Mouse (Mus musculus) limb, embryonic 11.5 days (tissue): ENCODE data around the gene Dync1h1. TPM values are rescaled to one million over a fixed set of nuclear protein-coding genes. Genes with fewer than 3 reads are reported as not detected.

Experiments used
- ATAC-seq: fragments of 200-750 bp; cut with Nextera tagmentation; 2 replicates; pipeline ENCODE4 v1.8.0; 2017; ENCODE audit warnings: low read depth; ENCODE audit not compliant: insufficient number of reproducible peaks, low FRiP score, low TSS enrichment
- DNase-seq: peaks from one replicate; pipeline ENCODE4 v3.0.0-alpha.2; 2015; ENCODE audit warnings: low spot score
- H3K27ac ChIP-seq: fragments of 300-500 bp; sonication (generic); replicated peaks from 2 replicates; pipeline ENCODE4 v1.5.1; 2014; ENCODE audit warnings: low read depth, mild to moderate bottlenecking, low read length
- H3K27me3 ChIP-seq: fragments of 300-500 bp; sonication (generic); 2 replicates; pipeline ENCODE4 v1.6.1; 2014; ENCODE audit warnings: mild to moderate bottlenecking, low read length, mixed read lengths; ENCODE audit not compliant: control insufficient read depth, insufficient read depth
- H3K36me3 ChIP-seq: fragments of 300-500 bp; sonication (generic); 2 replicates; pipeline ENCODE4 v1.6.1; 2014; ENCODE audit warnings: mild to moderate bottlenecking, low read length, moderate library complexity, mixed read lengths; ENCODE audit not compliant: control insufficient read depth, insufficient read depth
- H3K4me1 ChIP-seq: fragments of 300-500 bp; sonication (generic); 2 replicates; pipeline ENCODE4 v1.6.1; 2014; ENCODE audit warnings: low read length, mixed read lengths; ENCODE audit not compliant: control insufficient read depth, insufficient read depth
- H3K4me2 ChIP-seq: fragments of 300-500 bp; sonication (generic); 2 replicates; pipeline ENCODE4 v1.6.1; 2014; ENCODE audit warnings: low read depth, mild to moderate bottlenecking, moderate library complexity; ENCODE audit not compliant: severe bottlenecking
- H3K4me3 ChIP-seq: fragments of 300-500 bp; sonication (generic); 2 replicates; pipeline ENCODE4 v1.5.1; 2014; ENCODE audit warnings: low read depth, low read length
- H3K9ac ChIP-seq: fragments of 300-500 bp; sonication (generic); 2 replicates; pipeline ENCODE4 v1.6.1; 2014; ENCODE audit warnings: mild to moderate bottlenecking, low read length
- H3K9me3 ChIP-seq: fragments of 300-500 bp; sonication (generic); 2 replicates; pipeline ENCODE4 v1.6.1; 2016; ENCODE audit warnings: low read length; ENCODE audit not compliant: control insufficient read depth
- WGBS: fragments of 180-500 bp; shearing (Covaris S2); extraction: QIAGEN DNeasy Blood & Tissue Kit; methylation state at CpG from one replicate; pipeline ENCODE4 v1.1.7; 2014; 5-methylcytosine and 5-hydroxymethylcytosine counted together
- polyA plus RNA-seq: library from polyadenylated mRNA; unstranded; fragments of >200 nt; fragmentation: Nextera tagmentation; extraction: Ambion mirVana; gene quantifications from 2 replicates; pipeline ENCODE4 v1.2.1, GENCODE M21; 2014

Dync1h1 gene
- polyA plus RNA-seq, 1 experiment from 2014 or later = 67.7 TPM

DNA sequence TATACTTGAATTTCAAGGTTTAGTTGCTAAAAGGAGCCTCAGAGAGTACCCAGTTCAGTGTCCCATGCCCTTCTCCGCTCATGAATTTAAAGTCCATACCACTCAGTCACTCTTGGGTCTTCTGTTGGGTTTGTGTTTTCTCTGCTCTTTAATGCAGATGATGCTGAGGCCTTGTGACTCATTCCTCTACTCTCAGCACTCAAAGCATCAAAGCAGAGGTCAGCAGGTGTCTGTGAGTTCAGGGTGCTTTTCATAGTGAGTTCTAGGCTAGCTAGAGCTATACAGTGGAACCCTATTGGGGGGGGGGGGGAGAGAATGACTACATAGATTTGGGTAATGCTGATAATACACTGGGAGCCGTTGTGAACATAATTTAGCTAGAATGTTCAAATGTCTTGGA is 9.5 kb downstream of the Dync1h1 start:
- no peak for ATAC-seq
- Histone ChIP-seq H3K27me3 (no peaks in the 10 kb centered on the region), H3K4me2 (no peak overlapping the region), H3K9ac (no peak overlapping the region), H3K36me3 (peaks cover 19% of the 10 kb centered on the region), H3K27ac (no peak overlapping the region), H3K4me1 (no peaks in the 10 kb centered on the region), H3K4me3 (no peak overlapping the region), H3K9me3 (no peaks in the 10 kb centered on the region)
- 95% methylated on average over 2 of the region's 2 CpGs for WGBS
- DNase-seq = no peak

DNA sequence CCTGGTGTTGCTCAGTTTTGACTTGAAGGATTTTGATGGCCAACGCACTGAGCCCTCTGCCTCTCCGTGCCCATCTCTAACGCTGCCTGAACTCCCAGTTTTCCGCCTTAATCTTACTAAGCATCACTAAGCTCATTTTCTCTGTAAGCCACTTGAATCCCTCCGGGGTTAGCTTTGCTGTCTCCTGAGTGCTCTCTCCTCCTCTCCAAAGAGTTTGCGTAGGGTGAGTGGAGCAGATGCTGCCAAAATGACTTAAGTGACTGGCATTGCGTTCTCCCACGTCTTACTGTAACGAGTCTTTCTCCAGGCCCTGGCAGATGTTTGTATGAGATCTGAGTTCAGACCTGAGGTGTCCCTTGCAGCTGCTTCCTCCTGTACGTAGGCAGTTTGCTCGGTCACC is 28.8 kb downstream of the Dync1h1 start:
- no peaks in the 10 kb centered on the region for H3K4me1 ChIP-seq
- WGBS = 96% methylated on average over 11 of the region's 11 CpGs
- no peak overlapping the region for H3K4me3 ChIP-seq
- ATAC-seq (no peak), DNase-seq (no peak)
- peaks cover 68% of the 10 kb centered on the region for H3K36me3 ChIP-seq
- no peak overlapping the region for H3K9ac ChIP-seq
- no peaks in the 10 kb centered on the region for H3K9me3 ChIP-seq
- H3K27ac ChIP-seq = no peak overlapping the region
- H3K27me3 ChIP-seq = no peaks in the 10 kb centered on the region
- no peak overlapping the region for H3K4me2 ChIP-seq

DNA sequence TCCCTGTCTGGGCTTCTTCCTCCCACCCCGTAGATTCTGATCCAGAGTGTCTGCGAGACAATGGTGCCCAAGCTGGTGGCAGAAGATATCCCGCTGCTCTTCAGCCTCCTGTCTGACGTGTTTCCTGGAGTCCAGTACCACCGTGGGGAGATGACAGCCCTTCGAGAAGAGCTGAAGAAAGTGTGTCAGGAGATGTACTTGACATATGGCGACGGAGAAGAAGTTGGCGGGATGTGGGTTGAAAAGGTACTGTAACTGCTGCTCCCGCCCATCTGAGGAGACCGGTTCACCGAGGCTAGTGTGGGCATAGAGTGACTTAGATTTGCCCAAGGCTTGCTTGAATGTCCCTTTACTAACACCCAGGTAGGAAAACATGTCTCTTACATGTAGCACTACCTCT is 35.0 kb downstream of the Dync1h1 start:
- H3K4me2 ChIP-seq = no peak overlapping the region
- no peaks in the 10 kb centered on the region for H3K9me3 ChIP-seq

DNA sequence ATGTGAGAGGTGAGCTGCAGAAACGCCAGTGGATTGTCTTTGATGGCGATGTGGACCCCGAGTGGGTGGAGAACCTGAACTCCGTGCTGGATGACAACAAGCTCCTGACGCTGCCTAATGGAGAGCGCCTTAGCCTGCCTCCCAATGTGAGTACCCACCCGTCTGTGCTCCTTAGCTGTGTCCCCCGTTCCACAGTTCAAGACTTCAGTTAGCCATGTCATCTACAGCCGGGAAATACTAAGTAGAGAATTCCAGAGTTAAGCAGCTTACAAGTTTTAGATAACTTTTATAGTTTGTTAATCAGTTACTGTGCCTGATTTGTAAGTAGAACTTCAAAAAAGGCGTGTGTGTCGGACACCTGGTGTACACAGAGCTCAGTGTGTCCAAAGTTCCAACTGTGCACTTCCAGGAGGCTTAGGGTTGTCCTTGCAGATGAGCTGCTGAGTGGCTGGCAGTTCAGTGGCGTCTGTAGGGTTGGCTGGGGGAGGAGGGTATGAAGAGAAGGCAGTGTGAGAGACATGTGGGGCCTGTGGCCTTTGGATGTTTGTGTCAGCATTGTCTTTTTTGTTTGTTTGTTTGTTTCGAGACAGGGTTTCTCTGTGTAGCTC is 36.4 kb downstream of the Dync1h1 start:
- Histone ChIP-seq H3K4me2 (no peak overlapping the region), H3K4me3 (no peak overlapping the region), H3K9ac (no peak overlapping the region), H3K36me3 (peaks cover 66% of the 10 kb centered on the region), H3K4me1 (no peaks in the 10 kb centered on the region), H3K27me3 (no peaks in the 10 kb centered on the region), H3K27ac (no peak overlapping the region), H3K9me3 (no peaks in the 10 kb centered on the region)
- 93% methylated on average over 13 of the region's 13 CpGs for WGBS
- DNase-seq (no peak), ATAC-seq (no peak)

More for the DNA sequence above, 35.0 kb downstream of the Dync1h1 start:
- H3K4me1 ChIP-seq = no peaks in the 10 kb centered on the region
- ATAC-seq (no peak), DNase-seq (no peak)
- H3K27me3 ChIP-seq = no peaks in the 10 kb centered on the region
- H3K27ac ChIP-seq = no peak overlapping the region
- no peak overlapping the region for H3K4me3 ChIP-seq
- H3K9ac ChIP-seq = no peak overlapping the region
- 97% methylated on average over 12 of the region's 12 CpGs for WGBS
- peaks cover 69% of the 10 kb centered on the region for H3K36me3 ChIP-seq

DNA sequence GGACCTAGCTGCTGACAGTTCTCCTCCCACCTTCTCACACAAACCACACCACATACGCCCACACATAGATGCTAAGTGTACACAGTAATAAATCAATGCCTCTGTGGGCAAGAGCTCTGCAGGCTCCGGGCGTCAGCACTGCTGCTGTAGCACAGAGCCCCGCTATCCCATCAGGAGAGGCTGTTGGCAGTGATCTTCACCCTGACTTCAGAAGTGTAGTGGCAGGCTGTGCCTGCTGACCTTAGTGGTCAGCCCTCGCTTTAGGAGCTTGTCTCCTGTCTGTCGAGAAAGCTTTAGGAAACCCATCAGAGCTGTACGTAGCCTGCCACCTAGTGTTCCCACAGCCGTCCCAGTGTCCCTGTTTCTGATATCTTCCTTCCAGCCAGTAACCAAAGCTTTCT is 49.0 kb downstream of the Dync1h1 start:
- Histone ChIP-seq H3K36me3 (peaks cover 52% of the 10 kb centered on the region), H3K27ac (no peak overlapping the region), H3K9me3 (no peaks in the 10 kb centered on the region), H3K4me2 (no peak overlapping the region), H3K4me1 (no peaks in the 10 kb centered on the region), H3K4me3 (no peak overlapping the region), H3K9ac (no peak overlapping the region), H3K27me3 (no peaks in the 10 kb centered on the region)
- 82% methylated on average over 8 of the region's 8 CpGs for WGBS
- no peak for ATAC-seq
- no peak for DNase-seq

DNA sequence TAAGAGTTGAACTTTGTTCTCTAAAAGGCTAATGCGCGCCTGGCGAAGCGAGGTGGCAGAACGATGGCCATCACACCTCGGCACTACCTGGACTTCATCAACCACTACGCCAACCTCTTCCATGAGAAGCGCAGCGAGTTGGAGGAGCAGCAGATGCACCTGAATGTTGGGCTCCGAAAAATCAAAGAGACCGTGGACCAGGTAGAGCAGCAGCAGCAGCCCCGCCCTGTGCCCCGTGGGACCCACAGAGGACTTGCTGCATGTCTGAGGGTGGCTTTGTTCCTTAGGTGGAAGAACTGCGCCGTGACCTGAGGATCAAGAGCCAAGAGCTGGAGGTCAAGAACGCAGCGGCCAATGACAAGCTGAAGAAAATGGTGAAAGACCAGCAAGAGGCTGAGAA is 50.2 kb downstream of the Dync1h1 start:
- Histone ChIP-seq H3K4me1 (no peaks in the 10 kb centered on the region), H3K27me3 (no peaks in the 10 kb centered on the region), H3K9ac (no peak overlapping the region), H3K27ac (no peak overlapping the region), H3K36me3 (peaks cover 59% of the 10 kb centered on the region), H3K9me3 (no peaks in the 10 kb centered on the region), H3K4me3 (no peak overlapping the region), H3K4me2 (no peak overlapping the region)
- 98% methylated on average over 17 of the region's 17 CpGs for WGBS
- ATAC-seq = no peak
- no peak for DNase-seq

DNA sequence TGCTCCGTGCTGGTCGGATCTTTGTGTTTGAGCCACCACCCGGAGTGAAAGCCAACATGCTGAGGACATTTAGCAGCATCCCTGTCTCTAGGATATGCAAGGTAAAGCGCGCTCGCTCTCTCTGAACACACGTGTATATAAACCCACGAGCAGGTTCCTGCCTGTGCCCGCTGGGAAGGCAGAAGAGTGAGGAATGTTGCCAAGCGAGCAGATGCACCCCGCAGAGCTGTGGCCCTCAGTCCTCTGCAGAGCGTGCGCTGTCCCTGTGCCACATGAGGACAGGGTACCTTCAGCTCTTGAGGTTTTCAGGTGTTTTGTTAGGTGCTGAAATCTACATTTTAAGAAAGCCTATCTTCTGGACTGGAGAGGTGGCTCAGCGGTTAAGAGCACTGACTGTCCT is 60.5 kb downstream of the Dync1h1 start:
- Histone ChIP-seq H3K4me2 (no peak overlapping the region), H3K4me1 (no peaks in the 10 kb centered on the region), H3K9me3 (no peaks in the 10 kb centered on the region), H3K36me3 (peaks cover 67% of the 10 kb centered on the region), H3K9ac (no peak overlapping the region), H3K27ac (no peak overlapping the region), H3K4me3 (no peak overlapping the region), H3K27me3 (no peaks in the 10 kb centered on the region)
- ATAC-seq (no peak), DNase-seq (no peak)
- 95% methylated on average over 14 of the region's 14 CpGs for WGBS

DNA sequence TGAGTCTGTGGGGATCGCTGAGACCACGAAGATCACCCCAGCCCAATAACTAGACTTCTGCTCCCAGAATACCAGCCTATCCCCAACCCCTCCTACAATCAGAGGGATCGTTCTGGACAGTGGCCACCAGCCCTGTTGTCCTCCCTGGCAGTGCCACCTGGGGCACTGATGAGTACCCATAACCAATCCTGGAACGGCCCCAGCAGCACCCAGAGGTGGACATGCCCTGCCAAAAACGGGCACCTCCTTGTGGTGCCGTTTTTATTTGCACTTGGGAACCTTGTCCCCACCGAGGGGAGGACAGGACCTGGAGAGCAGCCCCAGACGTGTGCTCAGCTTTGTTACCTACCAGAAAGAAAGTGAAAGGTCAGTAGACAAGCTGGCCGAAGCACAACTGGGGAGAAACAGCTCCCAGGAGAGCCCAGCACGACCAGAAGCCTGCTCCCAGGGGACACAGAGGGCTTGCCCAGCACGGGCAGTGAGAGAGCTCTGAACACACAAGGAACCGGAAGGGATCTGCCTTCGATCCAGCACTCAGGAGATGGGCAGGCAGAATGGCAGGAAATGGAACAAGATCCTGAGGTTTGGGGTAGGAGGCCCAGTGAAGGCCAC is 66.3 kb downstream of the Dync1h1 start:
- no peaks in the 10 kb centered on the region for H3K9me3 ChIP-seq
- H3K4me1 ChIP-seq = no peaks in the 10 kb centered on the region
- H3K4me2 ChIP-seq = no peak overlapping the region
- ATAC-seq (no peak), DNase-seq (no peak)
- no peaks in the 10 kb centered on the region for H3K27me3 ChIP-seq
- no peak overlapping the region for H3K9ac ChIP-seq
- peaks cover 34% of the 10 kb centered on the region for H3K36me3 ChIP-seq
- H3K4me3 ChIP-seq = no peak overlapping the region
- WGBS = 87% methylated on average over 13 of the region's 13 CpGs
- no peak overlapping the region for H3K27ac ChIP-seq

DNA sequence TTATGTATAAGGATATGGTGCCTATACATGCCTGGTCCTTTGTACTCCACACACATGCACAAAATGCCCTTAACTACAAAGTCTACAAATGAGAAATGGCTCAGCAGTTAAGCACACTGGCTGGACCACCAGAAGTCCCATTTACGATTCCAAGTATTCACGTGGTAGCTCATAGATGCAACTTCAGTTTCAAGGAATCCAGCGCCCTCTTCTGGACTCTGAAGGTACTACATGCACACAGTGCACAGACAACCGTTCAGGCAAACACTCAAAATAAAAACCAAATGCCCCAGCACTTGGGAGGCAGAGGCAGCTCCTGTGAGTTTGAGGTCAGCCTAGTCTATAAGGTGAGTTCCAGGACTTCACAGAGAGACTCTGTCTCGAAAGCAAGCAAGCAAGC is 73.0 kb downstream of the Dync1h1 start:
- DNase-seq = peak; percentile 61
- no peaks in the 10 kb centered on the region for H3K9me3 ChIP-seq
- H3K36me3 ChIP-seq = no peaks in the 10 kb centered on the region
- no peak for ATAC-seq
- H3K27ac ChIP-seq = no peak overlapping the region
- 50% methylated on average over 5 of the region's 5 CpGs for WGBS
- H3K4me1 ChIP-seq = 0 out of 2 replicates have a peak, but pooled peaks cover 3% of the 10 kb centered on the region
- no peaks in the 10 kb centered on the region for H3K27me3 ChIP-seq
- no peak overlapping the region for H3K4me2 ChIP-seq
- H3K9ac ChIP-seq = no peak overlapping the region
- no peak overlapping the region for H3K4me3 ChIP-seq
